Mouse (Mus musculus) ovary, adult 18-20 months (tissue): ENCODE results near the gene Smap1.

Experiments
- DNase-seq: peaks from one replicate; pipeline ENCODE4 v3.0.0; 2022; ENCODE audit warnings: low spot score, mixed read lengths

The Smap1 gene

DNA sequence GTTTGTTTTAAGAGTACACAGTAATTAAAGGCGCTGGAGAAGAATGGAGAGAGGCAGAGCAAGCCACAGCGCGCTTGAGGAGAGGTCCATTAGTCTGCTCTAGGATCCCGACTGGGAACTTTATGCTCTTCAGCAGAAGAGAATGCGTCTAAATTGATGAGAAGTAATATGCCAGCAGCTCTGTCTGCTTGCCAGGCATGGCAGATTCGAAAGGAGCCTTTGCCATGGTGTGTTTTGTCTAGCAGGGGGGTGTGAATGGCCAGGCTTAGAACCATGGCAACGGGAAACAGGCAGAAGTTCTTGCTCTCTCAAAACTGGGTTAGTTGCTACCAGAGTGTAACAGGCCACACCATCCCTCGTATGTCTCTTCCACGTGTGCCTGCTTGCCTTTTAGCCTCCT is 87.3 kb downstream of the Smap1 start:
- DNase-seq: no peak

DNA sequence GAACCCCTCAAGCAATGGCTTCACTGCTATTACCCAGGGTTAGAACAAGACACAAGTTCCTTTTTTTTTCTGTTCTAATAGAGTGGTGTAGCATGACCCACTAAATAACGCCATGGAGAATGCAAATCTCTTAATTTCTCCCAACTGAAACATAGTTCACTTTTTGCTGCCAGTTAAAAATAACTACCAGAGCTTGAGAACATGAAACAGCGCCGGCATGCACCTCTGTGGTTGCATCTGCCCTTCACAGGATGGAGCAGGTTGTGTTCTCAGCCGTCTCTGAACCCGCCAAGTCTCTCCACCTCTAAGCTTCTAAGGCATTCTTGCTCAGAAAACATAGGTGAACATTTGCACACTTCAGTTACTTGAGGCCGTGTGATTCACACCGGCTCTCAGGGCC is 87.9 kb downstream of the Smap1 start:
- no peak for DNase-seq

DNA sequence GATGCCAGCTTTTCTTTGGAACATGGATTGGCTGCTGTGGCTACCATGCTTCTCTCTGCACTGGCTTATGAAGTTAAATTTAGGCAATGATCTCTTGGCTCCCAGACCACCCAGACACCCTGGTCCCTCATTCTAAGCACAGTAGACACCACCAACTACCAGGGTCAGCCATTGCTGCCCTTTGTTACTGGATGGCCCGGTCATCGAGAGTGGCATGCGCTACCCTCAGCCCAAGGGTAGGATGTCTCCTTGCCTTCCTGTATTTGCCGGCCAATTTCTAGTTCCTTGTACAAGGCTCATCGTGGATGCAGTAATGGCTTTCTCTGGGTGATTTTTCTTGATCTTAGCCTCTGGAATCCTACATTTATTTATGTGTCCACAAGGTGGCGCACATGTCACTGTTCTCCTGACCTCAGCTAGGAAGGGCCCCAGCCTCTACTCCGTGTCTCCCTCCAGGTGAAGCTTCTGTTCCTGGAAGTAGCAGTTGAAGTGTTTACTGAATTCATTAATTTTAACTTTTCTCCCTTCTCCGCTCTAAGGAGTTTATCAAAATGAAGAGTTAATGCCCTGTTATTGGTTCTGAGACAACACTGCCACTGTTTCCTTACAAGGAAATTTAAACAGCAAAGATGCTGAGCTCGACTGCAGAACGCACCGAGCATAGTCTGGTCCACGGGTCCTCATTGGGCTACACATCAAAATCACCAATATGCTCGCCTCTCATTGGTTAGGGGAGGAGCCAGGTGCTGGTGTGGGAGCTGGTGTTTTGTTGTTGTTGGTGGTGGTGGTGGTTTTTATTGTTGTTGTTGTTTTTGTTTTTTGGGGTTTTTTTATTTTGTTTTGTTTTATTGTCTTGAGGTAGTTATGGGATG is 95.0 kb downstream of the Smap1 start:
- no peak for DNase-seq

DNA sequence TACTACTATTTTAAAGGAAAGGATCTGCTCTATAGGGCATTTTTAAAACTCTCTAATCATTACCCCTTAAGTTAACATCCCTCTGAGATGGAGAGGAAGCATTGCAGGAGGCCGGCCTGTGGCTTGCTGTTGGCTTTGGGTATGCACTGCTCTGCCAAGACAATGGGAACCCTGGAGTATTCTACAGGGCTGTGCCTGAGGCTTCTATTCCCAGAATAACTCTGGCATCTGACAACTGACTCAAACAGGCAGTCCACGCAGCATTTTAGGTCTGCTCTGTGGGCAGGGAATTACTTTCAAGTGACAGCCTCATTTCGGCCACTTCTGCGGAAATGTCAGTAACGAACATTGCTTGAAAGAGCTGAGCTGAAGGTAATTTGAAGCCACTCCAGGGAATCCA is 100.5 kb downstream of the Smap1 start:
- DNase-seq: no peak

DNA sequence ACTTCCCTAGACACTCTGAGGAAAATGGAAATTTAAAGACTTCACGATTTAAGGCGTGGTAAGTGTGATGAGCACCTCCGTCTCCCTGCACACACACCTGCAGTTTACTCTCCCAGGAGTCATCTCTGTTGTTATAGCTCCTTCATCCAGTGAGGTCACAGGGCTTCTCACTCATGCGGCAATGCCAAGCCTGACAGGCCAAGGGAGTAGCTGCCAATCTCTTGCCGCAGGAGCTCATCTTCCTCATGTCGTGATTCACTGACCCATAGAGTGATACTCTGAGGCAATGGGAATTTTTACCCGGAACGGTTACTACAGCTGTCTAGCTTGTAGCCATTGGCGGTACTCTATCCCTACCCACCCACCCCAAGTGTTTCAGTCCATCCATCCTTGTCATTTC is 123.8 kb downstream of the Smap1 start:
- DNase-seq: no peak
